Mouse (Mus musculus): ENCODE measurements around the gene Smim10l2a. TPM values are rescaled to one million over a fixed set of nuclear protein-coding genes. Genes with fewer than 3 reads are reported as not detected.

The Smim10l2a gene
- polyA plus RNA-seq, 1 experiment from 2014 or later, result 7.0 TPM

GRCm38 (mm10) chrX:56380852-56381251 is 6.5 kb downstream of the Smim10l2a start:
- no peak for TF ChIP-seq CTCF (IDR thresholded peaks at IDR 0.05; ENCODE audit: low read depth)
- no peaks in the 10 kb centered on the region for H3K36me3 ChIP-seq (ENCODE audit: insufficient read depth, low read length)
- DNase-seq (ENCODE audit: low spot score) (no peak), ATAC-seq (replicated peaks; ENCODE audit: low FRiP score, low read depth) (no peak)
- H3K4me1 ChIP-seq (replicated peaks; ENCODE audit: insufficient read depth, low read length), result no peaks in the 10 kb centered on the region
- H3K9me3 ChIP-seq (replicated peaks; ENCODE audit: low read length), result no peaks in the 10 kb centered on the region
- 82% methylated on average over 2 of the region's 2 CpGs for WGBS
- H3K4me2 ChIP-seq (ENCODE audit: low read length), result no peak overlapping the region
- no peak overlapping the region for H3K4me3 ChIP-seq (replicated peaks; ENCODE audit: low read depth, low read length)
- no peaks in the 10 kb centered on the region for H3K27me3 ChIP-seq (ENCODE audit: insufficient read depth, low read length)
- H3K9ac ChIP-seq (ENCODE audit: low read depth, low read length), result no peak overlapping the region
- H3K27ac ChIP-seq, result no peak overlapping the region

GRCm38 (mm10) chrX:56384142-56384541 is 9.8 kb downstream of the Smim10l2a start:
- no peaks in the 10 kb centered on the region for H3K9me3 ChIP-seq (replicated peaks; ENCODE audit: low read length)
- WGBS, result 79% methylated on average over 2 of the region's 2 CpGs
- ATAC-seq (replicated peaks; ENCODE audit: low FRiP score, low read depth), result no peak
- no peaks in the 10 kb centered on the region for H3K4me1 ChIP-seq (replicated peaks; ENCODE audit: insufficient read depth, low read length)
- H3K4me2 ChIP-seq (ENCODE audit: low read length), result no peak overlapping the region
- peak; percentile 8 for DNase-seq (ENCODE audit: low spot score)
- no peak for TF ChIP-seq CTCF (IDR thresholded peaks at IDR 0.05; ENCODE audit: low read depth)
- no peak overlapping the region for H3K9ac ChIP-seq (ENCODE audit: low read depth, low read length)
- no peaks in the 10 kb centered on the region for H3K36me3 ChIP-seq (ENCODE audit: insufficient read depth, low read length)
- H3K27ac ChIP-seq, result no peak overlapping the region
- H3K4me3 ChIP-seq (replicated peaks; ENCODE audit: low read depth, low read length), result no peak overlapping the region
- no peaks in the 10 kb centered on the region for H3K27me3 ChIP-seq (ENCODE audit: insufficient read depth, low read length)

- no peaks in the 10 kb centered on the region for H3K36me3 ChIP-seq (ENCODE audit: insufficient read depth, low read length)
- no peak overlapping the region for H3K27ac ChIP-seq
- 37% methylated on average over 2 of the region's 2 CpGs for WGBS
- H3K4me3 ChIP-seq (replicated peaks; ENCODE audit: low read depth, low read length), result no peak overlapping the region
- no peaks in the 10 kb centered on the region for H3K27me3 ChIP-seq (ENCODE audit: insufficient read depth, low read length)
- no peak for ATAC-seq (replicated peaks; ENCODE audit: low FRiP score, low read depth)
- no peak for TF ChIP-seq CTCF (IDR thresholded peaks at IDR 0.05; ENCODE audit: low read depth)
- no peaks in the 10 kb centered on the region for H3K9me3 ChIP-seq (replicated peaks; ENCODE audit: low read length)
- H3K4me1 ChIP-seq (replicated peaks; ENCODE audit: insufficient read depth, low read length), result no peaks in the 10 kb centered on the region
- no peak overlapping the region for H3K9ac ChIP-seq (ENCODE audit: low read depth, low read length)
- no peak overlapping the region for H3K4me2 ChIP-seq (ENCODE audit: low read length)
- no peak for DNase-seq (ENCODE audit: low spot score)
Measured at GRCm38 (mm10) chrX:56404646-56405045, 30.3 kb downstream of the Smim10l2a start.

- H3K27me3 ChIP-seq (ENCODE audit: insufficient read depth, low read length), result no peaks in the 10 kb centered on the region
- 63% methylated on average over 1 of the region's 1 CpGs for WGBS
- H3K4me3 ChIP-seq (replicated peaks; ENCODE audit: low read depth, low read length), result no peak overlapping the region
Measured at GRCm38 (mm10) chrX:56405482-56405881, 31.1 kb downstream of the Smim10l2a start.

GRCm38 (mm10) chrX:56406128-56406527 is 31.7 kb downstream of the Smim10l2a start:
- 55% methylated on average over 5 of the region's 5 CpGs for WGBS
- no peak for TF ChIP-seq CTCF (IDR thresholded peaks at IDR 0.05; ENCODE audit: low read depth)
- H3K4me2 ChIP-seq (ENCODE audit: low read length), result no peak overlapping the region
- no peak for ATAC-seq (replicated peaks; ENCODE audit: low FRiP score, low read depth)
- no peaks in the 10 kb centered on the region for H3K36me3 ChIP-seq (ENCODE audit: insufficient read depth, low read length)
- no peak overlapping the region for H3K9ac ChIP-seq (ENCODE audit: low read depth, low read length)
- H3K27me3 ChIP-seq (ENCODE audit: insufficient read depth, low read length), result no peaks in the 10 kb centered on the region
- DNase-seq (ENCODE audit: low spot score), result no peak
- H3K27ac ChIP-seq, result no peak overlapping the region
- H3K4me1 ChIP-seq (replicated peaks; ENCODE audit: insufficient read depth, low read length), result no peaks in the 10 kb centered on the region
- no peaks in the 10 kb centered on the region for H3K9me3 ChIP-seq (replicated peaks; ENCODE audit: low read length)
- H3K4me3 ChIP-seq (replicated peaks; ENCODE audit: low read depth, low read length), result no peak overlapping the region

More at GRCm38 (mm10) chrX:56405482-56405881, 31.1 kb downstream of the Smim10l2a start:
- no peak overlapping the region for H3K4me2 ChIP-seq (ENCODE audit: low read length)
- H3K9ac ChIP-seq (ENCODE audit: low read depth, low read length), result no peak overlapping the region
- DNase-seq (ENCODE audit: low spot score) (no peak), ATAC-seq (replicated peaks; ENCODE audit: low FRiP score, low read depth) (no peak)
- H3K9me3 ChIP-seq (replicated peaks; ENCODE audit: low read length), result no peaks in the 10 kb centered on the region
- H3K4me1 ChIP-seq (replicated peaks; ENCODE audit: insufficient read depth, low read length), result no peaks in the 10 kb centered on the region
- H3K27ac ChIP-seq, result no peak overlapping the region
- no peak for TF ChIP-seq CTCF (IDR thresholded peaks at IDR 0.05; ENCODE audit: low read depth)
- H3K36me3 ChIP-seq (ENCODE audit: insufficient read depth, low read length), result no peaks in the 10 kb centered on the region

GRCm38 (mm10) chrX:56416277-56416676 is 41.9 kb downstream of the Smim10l2a start:
- Histone ChIP-seq H3K9me3 (replicated peaks; ENCODE audit: low read length) (no peaks in the 10 kb centered on the region), H3K27ac (no peak overlapping the region), H3K9ac (ENCODE audit: low read depth, low read length) (no peak overlapping the region), H3K4me2 (ENCODE audit: low read length) (no peak overlapping the region), H3K36me3 (ENCODE audit: insufficient read depth, low read length) (no peaks in the 10 kb centered on the region), H3K4me1 (replicated peaks; ENCODE audit: insufficient read depth, low read length) (no peaks in the 10 kb centered on the region), H3K4me3 (replicated peaks; ENCODE audit: low read depth, low read length) (no peak overlapping the region), H3K27me3 (ENCODE audit: insufficient read depth, low read length) (no peaks in the 10 kb centered on the region)
- WGBS, result 64% methylated on average over 3 of the region's 3 CpGs
- no peak for ATAC-seq (replicated peaks; ENCODE audit: low FRiP score, low read depth)
- no peak for DNase-seq (ENCODE audit: low spot score)
- no peak for TF ChIP-seq CTCF (IDR thresholded peaks at IDR 0.05; ENCODE audit: low read depth)

GRCm38 (mm10) chrX:56417541-56417940 is 43.2 kb downstream of the Smim10l2a start:
- 67% methylated on average over 4 of the region's 4 CpGs for WGBS

More at GRCm38 (mm10) chrX:56417541-56417940, 43.2 kb downstream of the Smim10l2a start:
- no peaks in the 10 kb centered on the region for H3K36me3 ChIP-seq (ENCODE audit: insufficient read depth, low read length)
- H3K9ac ChIP-seq (ENCODE audit: low read depth, low read length), result no peak overlapping the region
- no peak for ATAC-seq (replicated peaks; ENCODE audit: low FRiP score, low read depth)
- no peak overlapping the region for H3K4me3 ChIP-seq (replicated peaks; ENCODE audit: low read depth, low read length)
- no peak for DNase-seq (ENCODE audit: low spot score)
- no peak overlapping the region for H3K27ac ChIP-seq
- H3K9me3 ChIP-seq (replicated peaks; ENCODE audit: low read length), result no peaks in the 10 kb centered on the region
- H3K27me3 ChIP-seq (ENCODE audit: insufficient read depth, low read length), result no peaks in the 10 kb centered on the region
- no peak overlapping the region for H3K4me2 ChIP-seq (ENCODE audit: low read length)
- H3K4me1 ChIP-seq (replicated peaks; ENCODE audit: insufficient read depth, low read length), result no peaks in the 10 kb centered on the region
- no peak; the same call in 1 of the 2 replicates for TF ChIP-seq CTCF (IDR thresholded peaks at IDR 0.05; ENCODE audit: low read depth)

Other genes starting within 250 kb of the Smim10l2a start
- gene 3830403N18Rik, start 238.0 kb upstream of the Smim10l2a start, polyA plus RNA-seq (2015; fragmentation: Nextera tagmentation; extraction: Ambion mirVana), result 0.55 and 0.57 TPM in 2 replicates
- 0.20 and 0.38 TPM in 2 replicates for gene Gm773, start 161.7 kb upstream of the Smim10l2a start, polyA plus RNA-seq (2015; fragmentation: Nextera tagmentation; extraction: Ambion mirVana)
- 4.2 and 4.9 TPM in 2 replicates for gene Zfp449, start 28.2 kb upstream of the Smim10l2a start, polyA plus RNA-seq (2015; fragmentation: Nextera tagmentation; extraction: Ambion mirVana)
- 2.4 and 2.5 TPM in 2 replicates for gene Gm2174, start 73.4 kb downstream of the Smim10l2a start, polyA plus RNA-seq (2015; fragmentation: Nextera tagmentation; extraction: Ambion mirVana)
- gene Ints6l, start 80.3 kb downstream of the Smim10l2a start, polyA plus RNA-seq (2015; fragmentation: Nextera tagmentation; extraction: Ambion mirVana), result 30.4 and 31.7 TPM in 2 replicates
- gene Gm10477, start 150.2 kb downstream of the Smim10l2a start, polyA plus RNA-seq (2015; fragmentation: Nextera tagmentation; extraction: Ambion mirVana), result not detected in 2 replicates
- not detected in 2 replicates for gene Gm648, start 175.0 kb downstream of the Smim10l2a start, polyA plus RNA-seq (2015; fragmentation: Nextera tagmentation; extraction: Ambion mirVana)
- 20.4 and 21.8 TPM in 2 replicates for gene Mmgt1, start 223.5 kb downstream of the Smim10l2a start, polyA plus RNA-seq (2015; fragmentation: Nextera tagmentation; extraction: Ambion mirVana)
- gene Slc9a6, start 235.2 kb downstream of the Smim10l2a start, polyA plus RNA-seq (2015; fragmentation: Nextera tagmentation; extraction: Ambion mirVana), result 10.9 and 11.1 TPM in 2 replicates

Measured in kidney, postnatal 0 days (tissue).